Comparison of ENCODE assay signal across 9 mouse cellular contexts in genomic region chr9:107619546-107619879, GRCm38 (mm10). TPM values are rescaled to one million over a fixed set of nuclear protein-coding genes. Genes with fewer than 3 reads are reported as not detected.
DNase-seq lines count a peak whose midpoint lies in the region; ATAC-seq lines count a peak whose summit lies in the region.
"Had no signal": no experiment of that assay in that cellular context is flagged by ENCODE, and none has a peak within 500 bp of the region (broad histone marks: within the 10 kb centered on the region; RNA-seq: fewer than 3 reads in every experiment).

No protein-coding gene starts in this region.

- H3K27ac ChIP-seq in embryonic facial prominence, embryonic 15.5 days (replicated peaks) = peak overlapping the region; percentile 71; the same call in 1 of the 2 replicates
- peak overlapping the region; percentile 61 for H3K27ac ChIP-seq in liver, embryonic 12.5 days

- 79% methylated on average over 13 of the region's 13 CpGs for WGBS in embryonic facial prominence, embryonic 15.5 days
- WGBS in liver, embryonic 12.5 days (ENCODE audit: insufficient replicate concordance) = 68% methylated on average over 13 of the region's 13 CpGs

- H3K9ac ChIP-seq in embryonic facial prominence, embryonic 15.5 days = no peak overlapping the region
- no peak overlapping the region for H3K9ac ChIP-seq in liver, embryonic 12.5 days
- H3K9ac ChIP-seq: liver, embryonic 14.5 days had no signal

- peaks cover 35% of the 10 kb centered on the region for H3K4me1 ChIP-seq in embryonic facial prominence, embryonic 15.5 days
- peaks cover 32% of the 10 kb centered on the region for H3K4me1 ChIP-seq in liver, embryonic 12.5 days

- no peaks in the 10 kb centered on the region for H3K27me3 ChIP-seq in embryonic facial prominence, embryonic 15.5 days
- H3K27me3 ChIP-seq in liver, embryonic 12.5 days (replicated peaks) = no peaks in the 10 kb centered on the region

- H3K9me3 ChIP-seq in embryonic facial prominence, embryonic 15.5 days (replicated peaks) = no peaks in the 10 kb centered on the region
- no peaks in the 10 kb centered on the region for H3K9me3 ChIP-seq in liver, embryonic 12.5 days (replicated peaks)

- no peak overlapping the region for H3K4me2 ChIP-seq in embryonic facial prominence, embryonic 15.5 days (replicated peaks)
- H3K4me2 ChIP-seq in liver, embryonic 12.5 days = no peak overlapping the region

- H3K4me3 ChIP-seq in embryonic facial prominence, embryonic 15.5 days (replicated peaks) = no peak overlapping the region
- no peak overlapping the region for H3K4me3 ChIP-seq in liver, embryonic 12.5 days

- ATAC-seq in embryonic facial prominence, embryonic 15.5 days (ENCODE audit: insufficient number of reproducible peaks, low FRiP score, low TSS enrichment, low read depth) = 0 out of 2 replicates have a peak, but pooled peaks have one; percentile 1
- peak; percentile 8 for ATAC-seq in liver, embryonic 12.5 days
- no peak for ATAC-seq in erythroblast, adult 5-6 weeks (replicated peaks; ENCODE audit: low FRiP score, poor library complexity, severe bottlenecking)
- no peak for ATAC-seq in cerebellum, adult (ENCODE audit: insufficient number of reproducible peaks, low FRiP score, low TSS enrichment)

- peak; percentile 41 for DNase-seq in kidney, adult 9 months
- no peak for DNase-seq in kidney, postnatal 25 days
- DNase-seq in Muller cell, postnatal 12 days (ENCODE audit: inconsistent ontology term) = peak; percentile 89
- DNase-seq: gastrocnemius, postnatal 25 days had no signal

- peaks cover 87% of the 10 kb centered on the region for H3K36me3 ChIP-seq in embryonic facial prominence, embryonic 15.5 days
- peaks cover 85% of the 10 kb centered on the region for H3K36me3 ChIP-seq in liver, embryonic 12.5 days

RNA-seq across cellular contexts. Expression of gene Sema3b, which starts 10.5 kb away (rescaled TPM):
- 21.2 and 22.7 TPM in 2 replicates for polyA plus RNA-seq in embryonic facial prominence, embryonic 15.5 days (2015; fragmentation: Nextera tagmentation; extraction: Ambion mirVana)
- 0.35 and 0.52 TPM in 2 replicates for polyA plus RNA-seq in liver, embryonic 12.5 days (2016; fragmentation: Nextera tagmentation; extraction: Ambion mirVana)
- not detected in 2 replicates for total RNA-seq in erythroblast, adult 5-6 weeks (2015; ENCODE audit: low replicate concordance)
- not detected in 2 replicates for total RNA-seq in erythroblast, adult 5-6 weeks (2017; ENCODE audit: low replicate concordance)

RNA-seq across cellular contexts. Expression of gene Gnai2, which starts 15.7 kb away (rescaled TPM):
- polyA plus RNA-seq in embryonic facial prominence, embryonic 15.5 days (2015; fragmentation: Nextera tagmentation; extraction: Ambion mirVana) = 458 and 459 TPM in 2 replicates
- polyA plus RNA-seq in liver, embryonic 12.5 days (2016; fragmentation: Nextera tagmentation; extraction: Ambion mirVana) = 206 and 210 TPM in 2 replicates
- total RNA-seq in erythroblast, adult 5-6 weeks (2015; ENCODE audit: low replicate concordance) = 183 and 189 TPM in 2 replicates
- total RNA-seq in erythroblast, adult 5-6 weeks (2017; ENCODE audit: low replicate concordance) = 162 and 183 TPM in 2 replicates

RNA-seq across cellular contexts. Expression of gene Ifrd2, which starts 32.1 kb away (rescaled TPM):
- 46.8 and 47.1 TPM in 2 replicates for polyA plus RNA-seq in embryonic facial prominence, embryonic 15.5 days (2015; fragmentation: Nextera tagmentation; extraction: Ambion mirVana)
- polyA plus RNA-seq in liver, embryonic 12.5 days (2016; fragmentation: Nextera tagmentation; extraction: Ambion mirVana) = 171 TPM in 2 replicates
- 207 and 270 TPM in 2 replicates for total RNA-seq in erythroblast, adult 5-6 weeks (2015; ENCODE audit: low replicate concordance)
- total RNA-seq in erythroblast, adult 5-6 weeks (2017; ENCODE audit: low replicate concordance) = 204 and 217 TPM in 2 replicates

RNA-seq across cellular contexts. Expression of gene Hyal3, which starts 38.9 kb away (rescaled TPM):
- polyA plus RNA-seq in embryonic facial prominence, embryonic 15.5 days (2015; fragmentation: Nextera tagmentation; extraction: Ambion mirVana) = 2.0 TPM in 2 replicates
- polyA plus RNA-seq in liver, embryonic 12.5 days (2016; fragmentation: Nextera tagmentation; extraction: Ambion mirVana) = 0.99 and 1.2 TPM in 2 replicates
- 2.3 and 2.9 TPM in 2 replicates for total RNA-seq in erythroblast, adult 5-6 weeks (2015; ENCODE audit: low replicate concordance)
- total RNA-seq in erythroblast, adult 5-6 weeks (2017; ENCODE audit: low replicate concordance) = 1.1 and 1.4 TPM in 2 replicates

RNA-seq across cellular contexts. Expression of gene Naa80, which starts 40.8 kb away (rescaled TPM):
- polyA plus RNA-seq in embryonic facial prominence, embryonic 15.5 days (2015; fragmentation: Nextera tagmentation; extraction: Ambion mirVana) = 21.5 and 22.8 TPM in 2 replicates
- 12.5 and 12.9 TPM in 2 replicates for polyA plus RNA-seq in liver, embryonic 12.5 days (2016; fragmentation: Nextera tagmentation; extraction: Ambion mirVana)
- 13.4 and 20.2 TPM in 2 replicates for total RNA-seq in erythroblast, adult 5-6 weeks (2015; ENCODE audit: low replicate concordance)
- total RNA-seq in erythroblast, adult 5-6 weeks (2017; ENCODE audit: low replicate concordance) = 9.5 and 17.9 TPM in 2 replicates

Comparison
In these comparisons a context has a peak if more than half of its experiments do, and no peak if none do; other contexts are left out.
1. DNase-seq: peak in kidney, adult 9 months (single experiment) and Muller cell, postnatal 12 days (single experiment); none in kidney, postnatal 25 days (0 of 2).
2. ATAC-seq: peak in embryonic facial prominence, embryonic 15.5 days (single experiment) and liver, embryonic 12.5 days (single experiment); none in erythroblast, adult 5-6 weeks (single experiment) and cerebellum, adult (single experiment).
3. RNA of gene Sema3b, which starts 10.5 kb away (polyA plus RNA-seq): 21.2 to 22.7 TPM in embryonic facial prominence, embryonic 15.5 days; 0.35 to 0.52 TPM in liver, embryonic 12.5 days; every median in the first group is over 10 times any median in the second.